Mouse (Mus musculus) lung, adult 2 months (tissue): ENCODE results near the gene Zfp595.
"Not testable (repeated sequence)": the region's sequence is repeated elsewhere in the genome, so short reads cannot be mapped to it uniquely, and the experiment has no call there.

Experiments
- CTCF ChIP-seq: fragments of 200-500 bp; IDR thresholded peaks from 2 replicates; pipeline ENCODE4 v1.5.1; 2011; ENCODE audit warnings: mild to moderate bottlenecking, low read length, control low read depth; ENCODE audit not compliant: insufficient read depth
- POLR2A ChIP-seq: fragments of 200-500 bp; IDR thresholded peaks from 2 replicates; pipeline ENCODE4 v1.6.1; 2011; ENCODE audit warnings: low read depth, mild to moderate bottlenecking, control low read depth, low read length, borderline replicate concordance; ENCODE audit errors: extremely low read depth

DNA sequence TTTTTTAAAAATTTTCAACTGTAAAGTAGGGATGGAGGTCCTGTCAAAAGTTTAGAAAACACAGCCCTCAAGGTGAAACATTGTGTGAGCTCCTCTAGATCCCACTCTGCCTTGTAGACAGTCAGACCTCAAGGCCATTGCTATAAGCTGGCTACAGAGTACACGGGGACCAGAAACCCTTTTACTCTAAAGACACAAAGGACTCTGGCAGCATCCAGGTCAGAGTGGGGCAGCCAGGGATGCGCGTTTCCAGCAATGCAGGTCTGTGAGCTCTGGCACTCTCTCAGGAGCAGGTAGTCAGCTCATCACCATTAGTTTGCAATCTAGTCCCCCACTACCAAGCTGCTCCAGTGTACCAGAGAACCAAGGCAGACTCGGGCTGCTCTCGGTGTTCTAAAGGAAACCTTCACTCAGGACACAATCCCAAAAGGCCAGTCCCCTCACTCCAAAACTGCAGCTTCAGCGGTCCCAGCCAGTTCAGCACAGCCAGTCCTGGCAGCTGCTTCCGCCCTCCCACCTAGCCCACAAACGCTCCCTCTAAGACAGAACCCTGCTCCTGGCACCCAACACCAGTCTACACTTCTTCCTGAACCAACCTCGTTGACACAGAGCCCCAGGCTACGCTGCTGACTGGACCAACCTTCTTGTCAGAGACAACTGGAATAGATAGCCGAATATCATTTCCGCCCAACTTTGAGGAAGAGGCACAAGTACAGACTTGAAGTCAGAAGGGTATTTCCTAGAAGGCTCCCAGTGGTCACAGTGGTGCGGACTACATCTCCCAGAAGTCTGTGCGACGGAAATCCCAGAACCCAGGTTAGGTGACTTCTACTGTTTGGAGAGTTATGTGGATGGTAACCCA, 42.9 kb upstream of the Zfp595 start, which contains the start of the genes Gm28041 and Zfp456:
- not testable (repeated sequence) for TF ChIP-seq CTCF, POLR2A
